Mouse (Mus musculus) cerebellum, adult 2 months (tissue): ENCODE results near the gene Hoxc9.

Source experiments
- CTCF ChIP-seq: fragments of 200-500 bp; IDR thresholded peaks from 2 replicates; pipeline ENCODE4 v1.5.1; 2011; ENCODE audit warnings: low read depth, mild to moderate bottlenecking, control low read depth, low read length, moderate library complexity, borderline replicate concordance; ENCODE audit not compliant: insufficient read depth
- POLR2A ChIP-seq: fragments of 200-500 bp; IDR thresholded peaks from 2 replicates; pipeline ENCODE4 v1.6.1; 2011; ENCODE audit warnings: low read length, control low read depth, borderline replicate concordance; ENCODE audit not compliant: insufficient read depth

GRCm38 (mm10) chr15:102981379-102982288, 5.4 kb downstream of the Hoxc9 start:
- TF ChIP-seq POLR2A (no peak), CTCF (no peak)
